Mouse (Mus musculus) adrenal gland, adult 18-20 months (tissue): ENCODE data around the gene Xk. TPM values are rescaled to one million over a fixed set of nuclear protein-coding genes. Genes with fewer than 3 reads are reported as not detected.
"Not testable (repeated sequence)": the region's sequence is repeated elsewhere in the genome, so short reads cannot be mapped to it uniquely, and the experiment has no call there.

Source experiments
- DNase-seq, 2 experiments: peaks; one replicate each; pipeline ENCODE4 v3.0.0; 2021 to 2022; ENCODE audit warnings: low spot score in 2 of 2
- total RNA-seq, 2 experiments: library from RNA; stranded (reverse); gene quantifications; 1 replicate in 1 of 2; 2 replicates in 1 of 2; pipeline ENCODE4 v1.2.3; 2021

Xk gene
- total RNA-seq, 2 experiments from 2014 or later: 2.1 TPM

DNA sequence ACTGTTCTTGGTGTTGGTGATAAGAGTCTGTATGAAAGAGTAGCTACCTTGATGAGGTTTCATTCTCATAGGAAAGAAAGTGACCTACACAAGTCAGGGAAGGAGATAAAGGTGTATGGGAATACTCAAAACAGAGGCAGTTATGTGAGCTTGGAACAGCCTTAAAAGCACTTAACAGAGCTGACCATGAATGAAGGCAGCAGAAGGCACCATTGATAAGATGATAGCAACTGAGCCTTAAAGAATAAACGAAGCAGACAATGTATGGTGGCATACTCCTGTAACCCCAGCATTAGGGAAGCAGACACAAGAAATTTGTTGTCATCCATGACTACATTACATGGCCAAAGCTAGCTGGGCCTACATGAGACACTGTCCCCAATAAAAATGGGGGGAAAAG is 30.9 kb downstream of the Xk start:
- no peak for DNase-seq

- DNase-seq: not testable (repeated sequence)
Observed at GRCm38 (mm10) chrX:9316457-9316856, 43.9 kb downstream of the Xk start.

DNA sequence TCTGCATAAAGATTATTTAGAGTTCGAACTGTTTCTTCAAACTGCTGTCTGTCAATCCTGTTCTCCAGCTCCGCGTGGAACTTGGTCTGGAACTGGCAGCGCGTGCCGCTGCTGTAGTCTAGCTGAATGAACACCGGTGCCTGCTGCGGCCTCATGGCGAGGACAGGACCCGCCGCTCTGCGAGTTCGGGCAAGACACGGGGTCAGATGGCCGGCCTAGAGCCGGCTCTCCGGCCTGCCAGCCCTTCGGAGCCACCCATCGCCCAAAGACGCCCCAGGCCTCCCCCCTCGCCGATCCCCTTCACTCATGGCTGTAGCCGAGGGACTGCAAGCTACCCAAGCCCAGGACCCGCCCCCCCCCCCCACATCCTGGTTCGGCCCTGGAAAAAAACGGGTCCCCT is 55.4 kb downstream of the Xk start:
- not testable (repeated sequence) for DNase-seq

DNA sequence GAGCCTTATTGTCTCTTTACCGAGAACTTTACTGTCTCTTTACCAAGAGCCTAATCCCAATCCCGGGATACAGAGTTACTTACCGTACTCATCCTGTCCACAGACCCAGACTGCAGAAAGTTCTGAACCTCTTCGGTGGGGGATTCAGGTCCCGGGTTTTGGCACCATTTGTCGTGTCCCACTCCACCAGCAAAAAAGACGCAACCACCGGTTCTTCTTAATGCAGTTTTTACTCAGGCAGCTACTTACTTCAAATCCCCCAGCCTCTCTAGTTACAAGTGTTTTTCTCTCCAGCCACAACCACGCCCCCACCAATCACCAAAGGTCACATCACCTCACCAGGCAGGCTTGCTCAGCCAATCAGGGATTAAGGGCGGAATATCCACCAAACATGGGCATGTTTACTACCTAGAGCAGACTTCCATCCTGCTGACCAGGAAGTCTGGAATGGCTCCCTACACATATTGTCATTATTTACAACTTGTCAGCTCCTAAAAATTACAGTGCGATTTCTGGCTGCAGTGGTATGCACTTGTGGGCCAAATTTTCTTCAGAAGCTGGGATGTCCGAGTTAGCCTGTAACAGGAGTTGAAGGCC is 59.9 kb downstream of the Xk start:
- DNase-seq: not testable (repeated sequence)

- peak; percentile 30 to 48 for DNase-seq
Observed at GRCm38 (mm10) chrX:9333035-9333434, 60.5 kb downstream of the Xk start.

DNA sequence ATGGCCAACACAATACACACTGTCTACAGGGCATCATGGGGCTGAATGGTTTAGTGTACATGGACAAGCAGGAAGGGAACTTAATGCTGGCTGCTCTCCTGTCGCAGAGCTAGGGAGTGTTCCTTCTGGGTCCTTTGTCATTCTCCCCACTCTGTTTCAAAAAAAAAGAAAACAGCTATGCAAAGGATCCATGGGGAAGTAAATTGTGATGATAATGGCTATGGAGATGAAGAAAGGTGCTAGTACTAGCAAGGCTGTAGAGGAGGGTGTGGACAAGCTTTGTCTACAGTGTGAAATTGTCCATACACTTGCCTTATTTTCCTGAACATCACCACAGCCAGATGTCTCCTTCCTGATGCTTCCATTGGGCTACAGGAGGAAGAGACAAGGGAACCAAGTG is 62.4 kb downstream of the Xk start:
- not testable (repeated sequence) for DNase-seq

GRCm38 (mm10) chrX:9350327-9350726 is 77.8 kb downstream of the Xk start, which contains the start of gene H2al1k:
TSS of gene H2al1k (plus strand) at chrX:9350627.
- DNase-seq: not testable (repeated sequence)

Other genes with a start within 250 kb of the Xk start
- not detected for gene Fthl17e, start 239.3 kb upstream of the Xk start, total RNA-seq
- not detected for gene Fthl17f, start 209.7 kb upstream of the Xk start, total RNA-seq
- gene 4930402K13Rik, start 168.2 kb upstream of the Xk start, total RNA-seq: not detected
- 1 to 10 TPM; 3.9 to 5.6 TPM for gene Lancl3, start 72.9 kb upstream of the Xk start, total RNA-seq
- not detected for gene Gm14862, start 15.9 kb upstream of the Xk start, total RNA-seq
- gene H2al1m, start 11.0 kb downstream of the Xk start, total RNA-seq: not detected
- gene H2al1k, start 77.9 kb downstream of the Xk start, total RNA-seq: not detected
- 10 to 100 TPM; 19.4 to 21.8 TPM for gene Cybb, start 215.0 kb downstream of the Xk start, total RNA-seq